12 mouse cellular contexts compared by ENCODE assay signal in genomic region chr6:92779140-92779934, GRCm38 (mm10). TPM values are rescaled to one million over a fixed set of nuclear protein-coding genes. Genes with fewer than 3 reads are reported as not detected.
A peak's percentile ranks its signal among the peaks of the same experiment; 100 is the strongest.
DNase-seq lines count a peak whose midpoint lies in the region; ATAC-seq and TF ChIP-seq lines count a peak whose summit lies in the region.
"Had no signal": no experiment of that assay in that cellular context is flagged by ENCODE, and none has a peak within 500 bp of the region (broad histone marks: within the 10 kb centered on the region; RNA-seq: fewer than 3 reads in every experiment).

No protein-coding gene starts in this region.

- ATAC-seq in stomach, postnatal 0 days (ENCODE audit: low FRiP score, low TSS enrichment), result peak; percentile 65; the same call in 1 of the 2 replicates

- H3K4me2 ChIP-seq in stomach, postnatal 0 days (replicated peaks; ENCODE audit: low read depth), result no peak overlapping the region
- H3K4me2 ChIP-seq: limb, embryonic 15.5 days had no signal

- no peak for TF ChIP-seq EP300 in stomach, postnatal 0 days (optimal IDR thresholded peaks at IDR 0.05)

- peak; percentile 14 for DNase-seq in kidney, adult 9 months
- no peak for DNase-seq in kidney, adult 2 months
- DNase-seq in ovary, adult 18-20 months (ENCODE audit: low spot score), result peak; percentile 56
- DNase-seq in ovary, postnatal 14 days (ENCODE audit: low spot score), result no peak
- DNase-seq in adrenal gland, postnatal 14 days, result peak; percentile 71
- peak; percentile 39 for DNase-seq in stomach, postnatal 0 days (ENCODE audit: low spot score)
- no peak for DNase-seq in layer of hippocampus, postnatal 14 days (ENCODE audit: low spot score in 2 of 2)
- DNase-seq: cerebellum, adult 2 months had no signal

- no peak overlapping the region for H3K27ac ChIP-seq in kidney, adult 2 months (ENCODE audit: insufficient read depth, low read depth, low read length)
- no peak overlapping the region for H3K27ac ChIP-seq in stomach, postnatal 0 days (replicated peaks)
- H3K27ac ChIP-seq: limb, embryonic 15.5 days had no signal

- no peaks in the 10 kb centered on the region for H3K9me3 ChIP-seq in stomach, postnatal 0 days (ENCODE audit: control insufficient read depth, low read length)
- H3K9me3 ChIP-seq: limb, embryonic 15.5 days had no signal

- no peak overlapping the region for H3K9ac ChIP-seq in stomach, postnatal 0 days (ENCODE audit: low read length)
- H3K9ac ChIP-seq: limb, embryonic 15.5 days had no signal

- H3K4me3 ChIP-seq in kidney, adult 2 months (ENCODE audit: insufficient read depth, low read depth, low read length), result no peak overlapping the region
- H3K4me3 ChIP-seq in stomach, postnatal 0 days (ENCODE audit: low read depth, low read length), result no peak overlapping the region
- H3K4me3 ChIP-seq: limb, embryonic 15.5 days had no signal

- H3K27me3 ChIP-seq in kidney, adult 2 months (replicated peaks; ENCODE audit: control insufficient read depth, insufficient read depth, low read length), result no peaks in the 10 kb centered on the region
- H3K27me3 ChIP-seq in stomach, postnatal 0 days (ENCODE audit: control insufficient read depth, insufficient read depth, low read length), result no peaks in the 10 kb centered on the region
- H3K27me3 ChIP-seq: CH12.LX; limb, embryonic 15.5 days had no signal

- no peaks in the 10 kb centered on the region; the same call in 1 of the 2 replicates for H3K36me3 ChIP-seq in kidney, adult 2 months (ENCODE audit: control insufficient read depth, insufficient read depth, low read length)
- no peaks in the 10 kb centered on the region for H3K36me3 ChIP-seq in stomach, postnatal 0 days (ENCODE audit: control insufficient read depth, insufficient read depth, low read length)

- 76% methylated on average over 11 of the region's 11 CpGs for WGBS in kidney, adult 2 months
- 78% methylated on average over 11 of the region's 11 CpGs for WGBS in stomach, postnatal 0 days

- no peaks in the 10 kb centered on the region; the same call in 1 of the 2 replicates for H3K4me1 ChIP-seq in kidney, adult 2 months (ENCODE audit: control insufficient read depth, insufficient read depth, low read length)
- H3K4me1 ChIP-seq in stomach, postnatal 0 days (replicated peaks; ENCODE audit: control insufficient read depth, insufficient read depth), result no peaks in the 10 kb centered on the region
- H3K4me1 ChIP-seq: limb, embryonic 15.5 days had no signal

- TF ChIP-seq CTCF in kidney, adult 2 months (conservative IDR thresholded peaks at IDR 0.05; ENCODE audit: insufficient read depth, insufficient read length, low read depth, low read length), result no peak
- TF ChIP-seq CTCF in stomach, postnatal 0 days (IDR thresholded peaks at IDR 0.05; ENCODE audit: low read depth), result no peak

- no peak for TF ChIP-seq POLR2A in kidney, adult 2 months (IDR thresholded peaks at IDR 0.05; ENCODE audit: low read depth, low read length)

RNA-seq across cellular contexts. Expression of gene A730049H05Rik, which starts 36.9 kb away (rescaled TPM):
- 2.1 and 2.6 TPM in 2 replicates for polyA plus RNA-seq in kidney, adult 2 months (2012; rRNA removed)
- 2.7 and 2.8 TPM in 2 replicates for total RNA-seq in adrenal gland, postnatal 14 days (2021)
- polyA plus RNA-seq in stomach, postnatal 0 days (2015; fragmentation: Nextera tagmentation; extraction: Ambion mirVana), result 0.50 and 0.70 TPM in 2 replicates
- total RNA-seq in layer of hippocampus, postnatal 14 days (2021), result under 1 TPM; 0.25 to 0.29 TPM
- total RNA-seq: CH12.LX; hematopoietic stem cell, adult 5-6 weeks had no signal
- polyA plus RNA-seq: testis, adult 2 months had no signal

Comparison
In these comparisons a context has a peak if more than half of its experiments do, and no peak if none do; other contexts are left out.
1. DNase-seq: peak in kidney, adult 9 months (single experiment), ovary, adult 18-20 months (single experiment), adrenal gland, postnatal 14 days (single experiment) and stomach, postnatal 0 days (single experiment); none in kidney, adult 2 months (single experiment), ovary, postnatal 14 days (single experiment) and layer of hippocampus, postnatal 14 days (0 of 2).